Mouse (Mus musculus): Measurements from ENCODE around the gene Chek2. TPM values are rescaled to one million over a fixed set of nuclear protein-coding genes. Genes with fewer than 3 reads are reported as not detected.

The Chek2 gene
- 10 to 100 TPM in 1 of 2 experiments, 1 to 10 TPM in 1; 9.7 to 12.7 TPM for total RNA-seq (2023)

DNA sequence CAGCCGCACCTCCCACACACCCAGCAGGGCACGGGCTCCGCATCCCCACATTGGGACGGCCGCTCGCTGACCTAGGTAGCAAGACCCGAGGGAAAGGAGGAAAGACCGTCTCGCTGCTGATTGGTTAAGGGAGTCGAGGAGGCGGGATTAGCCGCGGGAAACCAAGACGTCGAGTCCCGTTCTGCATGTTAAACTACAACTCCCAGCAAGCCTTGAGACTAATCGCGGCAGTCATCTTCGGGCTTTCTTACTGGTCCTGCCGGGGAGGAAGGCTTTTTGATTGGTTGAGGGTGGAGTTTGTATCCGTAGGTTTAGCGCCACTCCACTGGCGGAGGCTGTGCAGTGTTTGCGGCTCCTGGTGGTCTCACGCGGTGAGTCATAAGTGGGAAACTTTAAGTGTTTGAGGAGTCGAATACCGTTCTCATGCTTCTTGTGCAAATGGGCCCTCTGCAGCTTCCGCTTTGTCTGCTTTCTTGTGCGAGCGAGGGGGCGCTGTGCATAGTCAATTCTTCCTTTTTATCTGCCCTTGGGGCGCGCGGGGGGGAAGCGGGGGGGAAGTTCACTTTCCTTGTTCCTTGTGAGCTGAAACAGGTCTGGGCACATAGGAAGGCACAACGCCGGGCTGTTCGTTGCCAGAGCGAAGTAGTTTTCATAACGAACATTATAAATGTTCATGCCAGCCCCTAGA is at the start of gene Chek2, which contains the start of gene Hscb:
TSS of gene Chek2 (plus strand) at position 302 of the 688 bp plus-strand sequence.
TSS of gene Hscb (minus strand) at position 100 of the 688 bp plus-strand sequence.

DNA sequence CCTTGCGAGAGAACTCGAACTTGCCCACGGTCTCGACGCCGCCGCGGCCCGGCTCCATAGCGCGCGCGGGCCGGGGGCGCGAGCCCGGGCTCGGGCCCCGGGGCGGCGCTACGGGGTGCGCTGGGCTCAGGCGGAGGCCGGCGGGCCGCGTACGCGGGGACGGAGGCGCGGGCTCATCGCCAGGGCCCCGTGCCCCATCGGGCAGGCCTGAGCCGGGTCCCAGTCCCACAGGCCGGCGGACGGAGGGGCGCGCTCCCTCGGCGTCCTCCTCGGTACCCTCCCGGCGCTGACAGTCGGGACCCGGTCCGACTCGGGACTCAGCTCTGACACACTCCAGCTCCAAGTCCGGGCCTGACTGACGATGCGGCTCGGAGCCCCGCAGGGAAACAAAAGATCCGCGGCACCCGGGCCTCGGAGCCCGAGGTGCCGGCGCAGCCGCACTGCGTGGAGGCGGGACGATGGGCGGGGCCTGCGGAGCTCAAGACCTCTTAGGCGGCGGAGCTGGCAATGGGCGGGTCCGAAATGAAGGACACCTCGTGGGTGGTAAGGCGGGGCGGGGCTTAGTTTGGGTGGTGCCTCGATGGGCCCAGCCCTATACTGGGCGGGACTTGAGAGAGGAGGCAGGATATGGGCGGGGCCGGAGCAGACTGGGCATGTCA is 30.0 kb upstream of the Chek2 start, which contains the start of gene Ulk1:
TSS of gene Ulk1 (minus strand) at position 431 of the 659 bp plus-strand sequence.

DNA sequence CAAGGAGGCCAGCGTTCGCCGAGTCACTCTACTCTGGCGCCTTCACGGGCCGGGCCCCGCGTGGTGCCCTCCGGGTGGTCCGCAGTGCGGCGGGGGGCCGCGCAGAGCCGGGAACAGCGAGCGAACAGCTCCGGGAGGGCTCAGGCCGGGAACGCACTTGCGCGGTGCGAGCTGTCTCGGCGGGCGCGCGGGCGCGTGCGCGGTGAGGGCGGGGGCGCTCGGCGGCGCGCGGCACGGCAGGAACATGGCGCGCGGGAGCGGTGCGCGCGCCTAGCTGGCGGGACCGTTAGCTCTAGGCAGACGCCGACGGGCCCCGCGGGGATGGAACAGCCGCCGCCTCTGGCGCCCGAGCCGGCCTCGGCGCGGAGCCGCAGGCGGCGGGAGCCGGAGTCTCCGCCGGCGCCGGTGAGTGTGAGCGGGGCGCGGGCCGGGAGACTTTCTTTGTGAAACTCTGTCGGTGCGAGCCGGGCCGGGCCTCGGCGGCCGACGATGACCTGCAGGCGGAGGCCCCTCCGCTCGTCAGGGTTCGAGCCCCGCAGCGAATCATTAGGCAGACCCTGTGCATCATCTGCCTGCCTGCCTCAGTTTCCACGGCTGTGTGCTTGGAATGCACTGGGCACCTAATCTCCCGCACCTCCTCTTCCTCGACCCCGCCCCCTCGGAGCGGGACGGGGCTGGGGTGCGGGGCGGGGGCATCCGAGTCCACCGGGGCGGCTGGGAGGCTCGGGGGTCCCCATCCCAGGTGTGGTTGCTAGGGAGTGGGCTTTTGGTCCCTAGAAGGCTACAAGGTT is 40.0 kb downstream of the Chek2 start, which contains the start of gene Ttc28:
TSS of gene Ttc28 (plus strand) at position 220 of the 791 bp plus-strand sequence.

Other genes starting within 250 kb of the Chek2 start
- 10 to 100 TPM; 24.5 to 25.0 TPM for gene Noc4l, start 186.6 kb upstream of the Chek2 start, total RNA-seq (2023)
- gene Ddx51, start 186.5 kb upstream of the Chek2 start, total RNA-seq (2023): 10 to 100 TPM; 15.0 to 23.7 TPM
- gene Ep400, start 69.3 kb upstream of the Chek2 start, total RNA-seq (2023): 100 to 1,000 TPM; 105 to 115 TPM
- gene Pus1, start 59.3 kb upstream of the Chek2 start, total RNA-seq (2023): 10 to 100 TPM; 11.1 to 15.6 TPM
- gene Ulk1, start 29.9 kb upstream of the Chek2 start, total RNA-seq (2023): 100 to 1,000 TPM in 1 of 2 experiments, 10 to 100 TPM in 1; 90.6 to 100 TPM
- gene Hscb, start 202 bp upstream of the Chek2 start, total RNA-seq (2023): 10 to 100 TPM in 1 of 2 experiments, 1 to 10 TPM in 1; 8.8 to 13.1 TPM
- 1 to 10 TPM in 1 of 2 experiments, under 1 TPM in 1; 0.73 to 1.6 TPM for gene Ttc28, start 39.8 kb downstream of the Chek2 start, total RNA-seq (2023)

Data from neutrophil, adult 59 days (primary cell).